ENCODE assay signal across 8 mouse cellular contexts in genomic region chr4:66450115-66450514, GRCm38 (mm10). TPM values are rescaled to one million over a fixed set of nuclear protein-coding genes. Genes with fewer than 3 reads are reported as not detected.
DNase-seq lines count a peak whose midpoint lies in the region; ATAC-seq and TF ChIP-seq lines count a peak whose summit lies in the region.
"Had no signal": no experiment of that assay in that cellular context is flagged by ENCODE, and none has a peak within 500 bp of the region (broad histone marks: within the 10 kb centered on the region; RNA-seq: fewer than 3 reads in every experiment).

No protein-coding gene starts in this region.

- peak; percentile 54 for DNase-seq in heart, postnatal 0 days (ENCODE audit: low spot score)
- peak; percentile 44 for DNase-seq in brain, embryonic 14.5 days (ENCODE audit: low read depth)
- peak; percentile 59 for DNase-seq in embryonic facial prominence, embryonic 11.5 days (ENCODE audit: low spot score)
- no peak for DNase-seq in gastrocnemius, adult 18-20 months (ENCODE audit: low spot score)
- no peak for DNase-seq in spleen, postnatal 10 days (ENCODE audit: low spot score in 2 of 2)
- DNase-seq: layer of hippocampus, adult 9-11 months had no signal

- H3K9me3 ChIP-seq in heart, postnatal 0 days (replicated peaks; ENCODE audit: control insufficient read depth, low read length) = no peaks in the 10 kb centered on the region
- H3K9me3 ChIP-seq in heart, embryonic 11.5 days (replicated peaks; ENCODE audit: control insufficient read depth, low read length) = no peaks in the 10 kb centered on the region
- H3K9me3 ChIP-seq in embryonic facial prominence, embryonic 11.5 days (replicated peaks; ENCODE audit: control insufficient read depth, low read length) = no peaks in the 10 kb centered on the region
- H3K9me3 ChIP-seq in lung, embryonic 16.5 days (ENCODE audit: control insufficient read depth, low read length) = no peaks in the 10 kb centered on the region

- 19% methylated on average over 3 of the region's 3 CpGs for WGBS in heart, postnatal 0 days
- WGBS in heart, embryonic 11.5 days (ENCODE audit: insufficient replicate concordance) = 29% methylated on average over 3 of the region's 3 CpGs
- WGBS in embryonic facial prominence, embryonic 11.5 days = 28% methylated on average over 3 of the region's 3 CpGs
- 24% methylated on average over 3 of the region's 3 CpGs for WGBS in lung, embryonic 16.5 days

- H3K4me2 ChIP-seq in heart, postnatal 0 days (ENCODE audit: low read depth, low read length) = no peak overlapping the region
- H3K4me2 ChIP-seq in heart, embryonic 11.5 days = no peak overlapping the region
- H3K4me2 ChIP-seq in embryonic facial prominence, embryonic 11.5 days (ENCODE audit: low read depth, low read length) = no peak overlapping the region
- no peak overlapping the region for H3K4me2 ChIP-seq in lung, embryonic 16.5 days (ENCODE audit: low read depth, low read length)

- H3K9ac ChIP-seq in heart, postnatal 0 days (replicated peaks; ENCODE audit: low read depth, low read length) = no peak overlapping the region
- no peak overlapping the region for H3K9ac ChIP-seq in heart, embryonic 11.5 days (ENCODE audit: low read depth, low read length)
- H3K9ac ChIP-seq in embryonic facial prominence, embryonic 11.5 days (replicated peaks; ENCODE audit: low read length) = no peak overlapping the region
- H3K9ac ChIP-seq in lung, embryonic 16.5 days (ENCODE audit: low read length) = no peak overlapping the region

- no peak overlapping the region for H3K4me3 ChIP-seq in heart, postnatal 0 days (ENCODE audit: low read depth, low read length)
- H3K4me3 ChIP-seq in heart, embryonic 11.5 days (ENCODE audit: low read depth, low read length) = no peak overlapping the region
- no peak overlapping the region for H3K4me3 ChIP-seq in embryonic facial prominence, embryonic 11.5 days (ENCODE audit: low read depth, low read length)
- no peak overlapping the region for H3K4me3 ChIP-seq in lung, embryonic 16.5 days (ENCODE audit: low read length)

- TF ChIP-seq CTCF in heart, postnatal 0 days (IDR thresholded peaks at IDR 0.05; ENCODE audit: low read depth) = peak; percentile 26
- peak; percentile 13; the same call in 1 of the 2 replicates for TF ChIP-seq CTCF in brain, embryonic 14.5 days (IDR thresholded peaks at IDR 0.05; ENCODE audit: borderline replicate concordance, extremely low read depth, insufficient read depth, insufficient read length)

- no peak for TF ChIP-seq POLR2A in brain, embryonic 14.5 days (IDR thresholded peaks at IDR 0.05; ENCODE audit: borderline replicate concordance, extremely low read depth, insufficient read depth, insufficient read length, poor library complexity, severe bottlenecking)

- no peak overlapping the region for H3K27ac ChIP-seq in heart, postnatal 0 days (ENCODE audit: low read depth)
- H3K27ac ChIP-seq in heart, embryonic 11.5 days (ENCODE audit: low read depth, low read length) = no peak overlapping the region
- no peak overlapping the region for H3K27ac ChIP-seq in embryonic facial prominence, embryonic 11.5 days (replicated peaks; ENCODE audit: low read depth, low read length)
- H3K27ac ChIP-seq in lung, embryonic 16.5 days (ENCODE audit: low read length) = no peak overlapping the region

- no peaks in the 10 kb centered on the region for H3K27me3 ChIP-seq in heart, postnatal 0 days (ENCODE audit: control insufficient read depth, insufficient read depth, low read length)
- no peaks in the 10 kb centered on the region for H3K27me3 ChIP-seq in heart, embryonic 11.5 days (ENCODE audit: control insufficient read depth, insufficient read depth, low read length)
- no peaks in the 10 kb centered on the region for H3K27me3 ChIP-seq in embryonic facial prominence, embryonic 11.5 days (ENCODE audit: control insufficient read depth, insufficient read depth, low read length)
- H3K27me3 ChIP-seq in lung, embryonic 16.5 days (ENCODE audit: control insufficient read depth, insufficient read depth, low read depth, low read length) = no peaks in the 10 kb centered on the region

- no peak for TF ChIP-seq EP300 in heart, postnatal 0 days (IDR thresholded peaks at IDR 0.05; ENCODE audit: low read depth)

- no peaks in the 10 kb centered on the region for H3K4me1 ChIP-seq in heart, postnatal 0 days (ENCODE audit: control insufficient read depth, insufficient read depth)
- H3K4me1 ChIP-seq in heart, embryonic 11.5 days (ENCODE audit: control insufficient read depth, insufficient read depth, low read length) = no peaks in the 10 kb centered on the region
- H3K4me1 ChIP-seq in embryonic facial prominence, embryonic 11.5 days (ENCODE audit: control insufficient read depth, insufficient read depth, low read length) = no peaks in the 10 kb centered on the region
- H3K4me1 ChIP-seq in lung, embryonic 16.5 days (replicated peaks; ENCODE audit: control insufficient read depth, insufficient read depth, low read length) = no peaks in the 10 kb centered on the region

- peak; percentile 75 for ATAC-seq in heart, postnatal 0 days (ENCODE audit: insufficient read depth, low read depth)
- no peak for ATAC-seq in heart, embryonic 11.5 days (replicated peaks; ENCODE audit: insufficient number of reproducible peaks, low FRiP score, low TSS enrichment)
- ATAC-seq in embryonic facial prominence, embryonic 11.5 days (replicated peaks; ENCODE audit: insufficient number of reproducible peaks, low FRiP score, low TSS enrichment, low read depth) = no peak
- peak; percentile 15; the same call in 1 of the 2 replicates for ATAC-seq in lung, embryonic 16.5 days (ENCODE audit: low read depth)

- no peaks in the 10 kb centered on the region for H3K36me3 ChIP-seq in heart, postnatal 0 days (replicated peaks; ENCODE audit: control insufficient read depth, insufficient read depth, low read length)
- H3K36me3 ChIP-seq in heart, embryonic 11.5 days (ENCODE audit: control insufficient read depth, insufficient read depth, low read length) = no peaks in the 10 kb centered on the region
- H3K36me3 ChIP-seq in embryonic facial prominence, embryonic 11.5 days (replicated peaks; ENCODE audit: control insufficient read depth, insufficient read depth, low read depth, low read length) = no peaks in the 10 kb centered on the region
- no peaks in the 10 kb centered on the region for H3K36me3 ChIP-seq in lung, embryonic 16.5 days (ENCODE audit: control insufficient read depth, insufficient read depth, low read length)

RNA-seq across cellular contexts. Expression of gene Astn2, which starts 45.7 kb away (rescaled TPM):
- total RNA-seq in heart, postnatal 0 days (2014; rRNA removed; ENCODE audit: low replicate concordance) = 3.7 and 3.9 TPM in 2 replicates
- polyA plus RNA-seq in heart, postnatal 0 days (2015; fragmentation: Nextera tagmentation; extraction: Ambion mirVana) = 0.25 and 0.27 TPM in 2 replicates
- 0.04 and 0.14 TPM in 2 replicates for polyA plus RNA-seq in heart, embryonic 11.5 days (2014; fragmentation: Nextera tagmentation; extraction: Ambion mirVana)
- polyA plus RNA-seq in brain, embryonic 14.5 days (2012; rRNA removed) = 11.8 and 23.7 TPM in 2 replicates
- 0.61 and 0.74 TPM in 2 replicates for polyA plus RNA-seq in embryonic facial prominence, embryonic 11.5 days (2014; fragmentation: Nextera tagmentation; extraction: Ambion mirVana)
- polyA plus RNA-seq in lung, embryonic 16.5 days (2015; fragmentation: Nextera tagmentation; extraction: Ambion mirVana) = 0.08 and 0.36 TPM in 2 replicates
- 1 to 10 TPM in 1 of 2 experiments, under 1 TPM in 1; 0.78 to 1.1 TPM for total RNA-seq in gastrocnemius, adult 18-20 months (2021)

Comparison
In these comparisons a context has a peak if more than half of its experiments do, and no peak if none do; other contexts are left out.
1. ATAC-seq: peak in heart, postnatal 0 days (single experiment) and lung, embryonic 16.5 days (single experiment); none in heart, embryonic 11.5 days (single experiment) and embryonic facial prominence, embryonic 11.5 days (single experiment).
2. DNase-seq: peak in heart, postnatal 0 days (single experiment), brain, embryonic 14.5 days (single experiment) and embryonic facial prominence, embryonic 11.5 days (single experiment); none in gastrocnemius, adult 18-20 months (single experiment) and spleen, postnatal 10 days (0 of 2).